Mouse (Mus musculus) thymus, postnatal 25 days (tissue): ENCODE data around the gene Cst12.
"Not testable (repeated sequence)": the region's sequence is repeated elsewhere in the genome, so short reads cannot be mapped to it uniquely, and the experiment has no call there.

Source experiments
- DNase-seq: peaks from one replicate; pipeline ENCODE4 v3.0.0; 2022

The Cst12 gene

GRCm38 (mm10) chr2:148789142-148789541, at the start of gene Cst12:
Gene Cst12, plus strand, starts transcription at chr2:148789361.
- DNase-seq, result no peak

GRCm38 (mm10) chr2:148743001-148743400, 46.2 kb upstream of the Cst12 start:
- DNase-seq, result no peak

GRCm38 (mm10) chr2:148743846-148744407, 45.2 kb upstream of the Cst12 start:
- no peak for DNase-seq

GRCm38 (mm10) chr2:148750058-148750457, 39.1 kb upstream of the Cst12 start, which contains the start of gene Cstl1:
Gene Cstl1, plus strand, starts transcription at chr2:148750358.
- no peak for DNase-seq

- peak; percentile 63 for DNase-seq
Observed at GRCm38 (mm10) chr2:148751893-148752813, 37.0 kb upstream of the Cst12 start.

- DNase-seq, result no peak
Observed at GRCm38 (mm10) chr2:148754310-148754846, 34.8 kb upstream of the Cst12 start.

- no peak for DNase-seq
Observed at GRCm38 (mm10) chr2:148763648-148764388, 25.3 kb upstream of the Cst12 start.

GRCm38 (mm10) chr2:148771397-148771796, 17.8 kb upstream of the Cst12 start, which contains the start of gene Cst11:
Gene Cst11, minus strand, starts transcription at chr2:148771497.
- not testable (repeated sequence) for DNase-seq

GRCm38 (mm10) chr2:148781709-148782108, 7.5 kb upstream of the Cst12 start, which contains the start of gene 8030411F24Rik:
Gene 8030411F24Rik, plus strand, starts transcription at chr2:148782009.
- no peak for DNase-seq

GRCm38 (mm10) chr2:148798485-148798884, 9.3 kb downstream of the Cst12 start, which contains the start of gene Cst8:
Gene Cst8, plus strand, starts transcription at chr2:148798785.
- no peak for DNase-seq

GRCm38 (mm10) chr2:148801491-148801921, 12.3 kb downstream of the Cst12 start:
- no peak for DNase-seq

- no peak for DNase-seq
Observed at GRCm38 (mm10) chr2:148806696-148807095, 17.5 kb downstream of the Cst12 start.

GRCm38 (mm10) chr2:148819909-148820308, 30.7 kb downstream of the Cst12 start, which contains the start of gene Cst13:
Gene Cst13, plus strand, starts transcription at chr2:148820081.
- DNase-seq, result no peak

GRCm38 (mm10) chr2:148825986-148826385, 36.8 kb downstream of the Cst12 start:
- DNase-seq, result no peak

- no peak for DNase-seq
Observed at GRCm38 (mm10) chr2:148834912-148835311, 45.8 kb downstream of the Cst12 start, which contains the start of gene Cst9. Gene Cst9, plus strand, starts transcription at chr2:148835147.

GRCm38 (mm10) chr2:148838075-148838777, 49.1 kb downstream of the Cst12 start:
- DNase-seq, result no peak

- DNase-seq, result no peak
Observed at GRCm38 (mm10) chr2:148839224-148839623, 50.1 kb downstream of the Cst12 start.
